Mouse (Mus musculus) forebrain, embryonic 13.5 days (tissue): ENCODE measurements around the gene Ppan. TPM values are rescaled to one million over a fixed set of nuclear protein-coding genes. Genes with fewer than 3 reads are reported as not detected.

Experiments
- ATAC-seq: fragments of 200-750 bp; cut with Nextera tagmentation; 2 replicates; pipeline ENCODE4 v1.8.0; 2017
- H3K27ac ChIP-seq: fragments of 300-500 bp; sonication (generic); 2 replicates; pipeline ENCODE4 v1.5.1; 2015; ENCODE audit warnings: inconsistent platforms, mild to moderate bottlenecking, moderate library complexity
- H3K27me3 ChIP-seq: fragments of 300-500 bp; sonication (generic); 2 replicates; pipeline ENCODE4 v1.6.1; 2015; ENCODE audit warnings: mild to moderate bottlenecking, inconsistent platforms
- H3K36me3 ChIP-seq: fragments of 300-500 bp; sonication (generic); 2 replicates; pipeline ENCODE4 v1.6.1; 2015; ENCODE audit warnings: mild to moderate bottlenecking, inconsistent platforms; ENCODE audit not compliant: poor library complexity, severe bottlenecking
- H3K4me1 ChIP-seq: fragments of 300-500 bp; sonication (generic); 2 replicates; pipeline ENCODE4 v1.6.1; 2015; ENCODE audit warnings: inconsistent platforms
- H3K4me2 ChIP-seq: fragments of 300-500 bp; sonication (generic); 2 replicates; pipeline ENCODE4 v1.6.1; 2015; ENCODE audit warnings: inconsistent platforms, mild to moderate bottlenecking, moderate library complexity
- H3K4me3 ChIP-seq: fragments of 300-500 bp; sonication (generic); 2 replicates; pipeline ENCODE4 v1.5.1; 2015; ENCODE audit warnings: mild to moderate bottlenecking, inconsistent platforms
- H3K9ac ChIP-seq: fragments of 300-500 bp; sonication (generic); 2 replicates; pipeline ENCODE4 v1.6.1; 2015; ENCODE audit warnings: mild to moderate bottlenecking, inconsistent platforms
- H3K9me3 ChIP-seq: fragments of 300-500 bp; sonication (generic); replicated peaks from 2 replicates; pipeline ENCODE4 v1.6.1; 2016; ENCODE audit warnings: inconsistent platforms
- WGBS: fragments of 180-500 bp; shearing (Covaris S2); methylation state at CpG from one replicate; pipeline ENCODE4 v1.1.7; 2015; 5-methylcytosine and 5-hydroxymethylcytosine counted together
- microRNA-seq: library from miRNA; unstranded; fragments of <30 nt; microRNA quantifications from one replicate; pipeline ENCODE4, GENCODE M21; 2016
- polyA plus RNA-seq: library from polyadenylated mRNA; unstranded; fragments of >200 nt; fragmentation: Nextera tagmentation; extraction: Ambion mirVana; gene quantifications from 2 replicates; pipeline ENCODE4 v1.2.1, GENCODE M21; 2015

The Ppan gene
- polyA plus RNA-seq, 1 experiment from 2014 or later = 57.7 TPM

DNA sequence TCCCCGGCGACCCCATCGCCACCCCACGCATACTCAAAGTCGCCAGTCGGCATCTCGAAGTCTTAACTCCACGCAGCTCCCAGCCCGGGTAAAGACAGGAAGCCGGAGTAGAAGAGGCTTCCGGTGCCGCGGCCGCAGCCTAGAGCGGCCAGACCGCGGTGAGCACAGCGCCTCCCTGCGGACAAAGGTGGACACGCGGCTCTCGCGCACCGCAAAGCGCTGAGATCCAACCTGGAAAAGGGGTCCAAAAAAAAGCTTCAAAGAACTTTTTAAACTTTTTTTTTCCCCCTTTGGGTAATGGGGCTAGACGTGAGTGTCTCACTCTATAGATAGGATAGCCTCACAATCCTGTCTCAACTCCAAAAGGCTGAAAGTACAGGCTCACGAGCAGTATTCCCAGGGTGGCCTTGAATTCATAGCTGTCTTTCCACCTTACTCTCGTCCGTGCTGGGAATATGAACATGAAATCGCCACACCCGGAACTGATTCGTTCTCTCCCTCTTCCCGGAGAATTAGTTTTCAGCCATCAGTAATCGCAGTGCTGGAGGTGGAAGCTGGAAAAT is 10.6 kb downstream of the Ppan start, which contains the start of gene Eif3g:
TSS of gene Eif3g (minus strand) at position 113 of the 563 bp plus-strand sequence.
- Histone ChIP-seq H3K9me3 (no peaks in the 10 kb centered on the region), H3K4me2 (peak within 1 kb of the TSS; percentile 99), H3K4me3 (peak within 1 kb of the TSS; percentile 97), H3K4me1 (peaks cover 15% of the 10 kb centered on the region), H3K9ac (peak within 1 kb of the TSS; percentile 95), H3K27me3 (peaks cover 3% of the 10 kb centered on the region; the same call in 1 of the 2 replicates), H3K36me3 (peaks cover 37% of the 10 kb centered on the region), H3K27ac (0 out of 2 replicates have a peak within 1 kb of the TSS, but pooled peaks have one; percentile 8)
- peak; percentile 90 for ATAC-seq
- 5% methylated on average over 34 of the region's 34 CpGs for WGBS

DNA sequence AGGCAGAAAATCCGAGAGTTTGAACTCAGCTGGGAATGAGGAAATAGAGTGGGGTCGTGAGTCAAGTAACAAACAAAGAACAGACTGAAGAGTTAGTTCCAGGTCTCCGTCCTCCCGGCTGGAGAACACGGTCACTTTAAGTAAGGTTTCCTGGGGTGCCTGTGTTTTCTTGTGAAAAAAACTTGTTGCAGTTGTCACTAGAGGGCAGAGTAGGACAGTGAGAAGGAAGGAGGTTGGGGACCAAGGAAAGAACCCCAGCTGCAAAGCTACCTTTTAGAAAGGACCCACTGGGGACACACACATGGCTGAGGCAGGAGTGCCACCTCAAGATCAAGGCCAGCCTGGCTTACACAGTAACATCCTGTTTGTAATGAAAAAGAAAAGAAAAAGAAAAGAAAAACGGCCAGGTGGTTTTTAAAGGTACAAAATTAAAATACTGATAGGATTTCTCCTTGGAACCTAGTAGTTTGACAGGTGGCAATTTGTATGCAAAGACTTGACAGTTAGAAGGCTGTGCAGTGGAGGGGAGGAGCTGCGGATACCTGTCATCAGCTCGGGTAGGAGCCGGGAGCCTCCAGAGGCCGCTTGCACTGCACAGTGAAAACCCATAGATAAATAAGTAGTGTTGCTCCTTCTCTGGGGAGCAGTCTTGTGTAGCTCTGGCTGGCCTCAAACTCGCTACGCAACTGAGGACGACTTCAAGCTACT is 13.6 kb downstream of the Ppan start:
- Histone ChIP-seq H3K4me3 (no peak overlapping the region), H3K36me3 (peaks cover 33% of the 10 kb centered on the region), H3K4me2 (no peak overlapping the region), H3K27me3 (peaks cover 3% of the 10 kb centered on the region; the same call in 1 of the 2 replicates), H3K27ac (no peak overlapping the region), H3K9ac (no peak overlapping the region), H3K9me3 (no peaks in the 10 kb centered on the region), H3K4me1 (peaks cover 15% of the 10 kb centered on the region)
- WGBS = 18% methylated on average over 13 of the region's 13 CpGs
- ATAC-seq = no peak

DNA sequence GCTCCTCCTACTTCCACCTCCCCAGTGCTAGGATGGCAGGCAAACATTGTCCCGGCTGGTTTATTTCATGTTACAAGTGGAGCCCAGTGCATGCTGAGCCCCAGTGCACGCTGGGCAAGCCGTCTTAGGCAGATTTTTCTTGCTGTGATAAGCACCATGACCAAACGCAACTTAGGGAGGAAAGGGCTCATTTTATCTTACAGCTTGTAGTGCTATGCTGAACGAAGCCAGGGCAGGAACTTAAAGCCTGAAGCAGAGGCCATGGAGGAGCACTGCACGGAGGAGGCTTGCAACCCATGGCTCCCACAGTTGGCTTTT is 14.2 kb downstream of the Ppan start:
- Histone ChIP-seq H3K4me3 (no peak overlapping the region), H3K4me2 (no peak overlapping the region), H3K4me1 (peaks cover 10% of the 10 kb centered on the region), H3K27me3 (peaks cover 3% of the 10 kb centered on the region; the same call in 1 of the 2 replicates), H3K9ac (no peak overlapping the region), H3K36me3 (peaks cover 33% of the 10 kb centered on the region), H3K27ac (no peak overlapping the region), H3K9me3 (no peaks in the 10 kb centered on the region)
- 49% methylated on average over 6 of the region's 6 CpGs for WGBS
- no peak for ATAC-seq

DNA sequence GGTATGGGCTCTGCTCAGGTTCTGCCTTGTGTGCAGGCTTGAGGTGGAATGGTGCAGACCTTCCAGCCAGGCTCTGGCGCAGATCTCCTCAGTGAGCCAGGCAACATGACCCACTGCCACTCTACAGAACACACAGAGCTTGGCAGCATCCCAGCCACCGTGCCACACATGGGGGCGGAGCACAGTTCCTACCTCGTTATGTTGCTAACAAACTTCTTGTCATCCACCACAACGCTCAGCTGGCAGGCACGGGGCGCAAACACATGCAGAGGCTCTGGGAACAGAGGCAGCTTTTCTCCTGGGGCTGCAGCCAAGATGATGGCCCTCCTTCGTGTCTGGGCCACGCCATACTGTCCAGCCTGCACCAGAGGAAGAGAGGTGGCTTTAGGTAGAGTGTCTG is 22.0 kb downstream of the Ppan start:
- H3K4me1 ChIP-seq = no peaks in the 10 kb centered on the region
- 77% methylated on average over 9 of the region's 9 CpGs for WGBS
- H3K36me3 ChIP-seq = peaks cover 100% of the 10 kb centered on the region
- no peak overlapping the region for H3K4me3 ChIP-seq
- no peaks in the 10 kb centered on the region for H3K27me3 ChIP-seq
- H3K4me2 ChIP-seq = no peak overlapping the region
- H3K27ac ChIP-seq = no peak overlapping the region
- H3K9me3 ChIP-seq = no peaks in the 10 kb centered on the region
- ATAC-seq = no peak
- no peak overlapping the region for H3K9ac ChIP-seq

DNA sequence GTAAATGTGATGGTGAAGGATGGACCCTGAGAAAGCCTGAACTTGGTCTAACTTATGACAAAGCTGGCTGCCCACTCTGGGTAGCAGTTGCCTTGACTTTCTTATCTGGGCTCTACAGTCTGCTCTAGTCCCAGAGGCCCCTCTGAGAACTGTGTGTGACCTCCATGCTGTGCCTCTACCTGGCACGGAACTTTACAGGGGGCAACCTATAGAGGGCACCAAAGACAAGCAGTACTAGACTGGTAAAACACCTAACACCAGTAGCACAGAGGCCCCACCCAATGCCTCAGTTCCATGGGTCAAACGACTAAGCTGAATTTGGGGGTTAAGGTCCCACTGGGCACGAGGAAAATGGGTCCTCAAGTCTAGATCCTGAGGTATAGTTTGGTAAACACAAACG is 28.2 kb downstream of the Ppan start:
- 84% methylated on average over 4 of the region's 4 CpGs for WGBS
- ATAC-seq = no peak
- H3K36me3 ChIP-seq = peaks cover 100% of the 10 kb centered on the region
- no peak overlapping the region for H3K4me3 ChIP-seq
- no peaks in the 10 kb centered on the region for H3K4me1 ChIP-seq
- no peak overlapping the region for H3K27ac ChIP-seq
- no peaks in the 10 kb centered on the region for H3K9me3 ChIP-seq
- no peaks in the 10 kb centered on the region for H3K27me3 ChIP-seq
- no peak overlapping the region for H3K9ac ChIP-seq
- no peak overlapping the region for H3K4me2 ChIP-seq

DNA sequence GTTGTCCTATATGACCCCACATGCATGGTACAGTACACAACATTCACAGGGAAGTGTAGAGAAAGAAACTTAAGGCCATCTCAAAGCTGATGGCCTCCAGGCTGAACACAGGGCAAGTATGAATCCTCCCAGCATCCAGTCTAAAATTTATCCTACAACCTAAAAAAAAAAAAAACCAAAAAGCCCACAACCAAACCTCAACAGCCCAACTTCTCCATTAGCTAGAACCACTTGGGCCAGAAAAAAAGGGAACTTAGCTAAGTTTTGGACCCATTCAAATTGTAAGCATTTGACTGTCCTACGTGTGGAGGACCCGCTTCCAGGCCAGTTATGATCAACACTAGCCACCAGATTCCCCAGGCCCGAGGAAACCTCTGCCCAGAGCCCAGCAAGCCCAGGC is 35.3 kb downstream of the Ppan start:
- no peak overlapping the region for H3K4me3 ChIP-seq
- H3K36me3 ChIP-seq = peaks cover 98% of the 10 kb centered on the region
- no peaks in the 10 kb centered on the region for H3K9me3 ChIP-seq
- H3K9ac ChIP-seq = no peak overlapping the region
- no peak for ATAC-seq
- no peaks in the 10 kb centered on the region for H3K27me3 ChIP-seq
- H3K4me2 ChIP-seq = no peak overlapping the region
- H3K4me1 ChIP-seq = no peaks in the 10 kb centered on the region
- H3K27ac ChIP-seq = no peak overlapping the region
- WGBS = 96% methylated on average over 3 of the region's 3 CpGs

Small RNAs within 50 kb of the gene (microRNA-seq; reads per million reads assigned to microRNA genes)
- gene Mir7081 = not detected

Other genes with a start within 250 kb of the Ppan start
- 533 and 604 TPM in 2 replicates for gene Ubl5, start 245.3 kb upstream of the Ppan start, polyA plus RNA-seq
- gene Fbxl12, start 243.4 kb upstream of the Ppan start, polyA plus RNA-seq = 15.0 and 15.4 TPM in 2 replicates
- 64.8 and 68.3 TPM in 2 replicates for gene Pin1, start 236.1 kb upstream of the Ppan start, polyA plus RNA-seq
- gene Olfm2, start 141.8 kb upstream of the Ppan start, polyA plus RNA-seq = 52.6 and 68.1 TPM in 2 replicates
- 0.11 and 0.15 TPM in 2 replicates for gene Col5a3, start 73.1 kb upstream of the Ppan start, polyA plus RNA-seq
- gene Rdh8, start 69.7 kb upstream of the Ppan start, polyA plus RNA-seq = not detected in 2 replicates
- gene A230050P20Rik, start 19.5 kb upstream of the Ppan start, polyA plus RNA-seq = 1.1 and 1.2 TPM in 2 replicates
- gene Angptl6, start 8.4 kb upstream of the Ppan start, polyA plus RNA-seq = 8.5 and 11.1 TPM in 2 replicates
- 327 and 332 TPM in 2 replicates for gene Eif3g, start 10.4 kb downstream of the Ppan start, polyA plus RNA-seq
- gene Dnmt1, start 71.7 kb downstream of the Ppan start, polyA plus RNA-seq = 92.4 and 103 TPM in 2 replicates
- 6.8 and 10.3 TPM in 2 replicates for gene S1pr2, start 88.6 kb downstream of the Ppan start, polyA plus RNA-seq
- 115 and 124 TPM in 2 replicates for gene Mrpl4, start 114.6 kb downstream of the Ppan start, polyA plus RNA-seq
- 2.4 and 2.8 TPM in 2 replicates for gene Icam1, start 127.8 kb downstream of the Ppan start, polyA plus RNA-seq
- 0.17 and 0.37 TPM in 2 replicates for gene Icam4, start 141.2 kb downstream of the Ppan start, polyA plus RNA-seq
- gene Icam5, start 143.9 kb downstream of the Ppan start, polyA plus RNA-seq = 0.19 and 0.45 TPM in 2 replicates
- gene Zglp1, start 178.9 kb downstream of the Ppan start, polyA plus RNA-seq = 0.81 and 2.2 TPM in 2 replicates
- 0.78 and 1.2 TPM in 2 replicates for gene Gm49373, start 184.9 kb downstream of the Ppan start, polyA plus RNA-seq
- gene Fdx1l, start 185.4 kb downstream of the Ppan start, polyA plus RNA-seq = 46.0 and 51.9 TPM in 2 replicates
- gene Gm38431, start 203.8 kb downstream of the Ppan start, polyA plus RNA-seq = 1.5 and 2.1 TPM in 2 replicates
- 41.0 and 47.5 TPM in 2 replicates for gene Raver1, start 203.8 kb downstream of the Ppan start, polyA plus RNA-seq
- gene Tyk2, start 243.1 kb downstream of the Ppan start, polyA plus RNA-seq = 9.1 and 11.3 TPM in 2 replicates